Mouse (Mus musculus): ENCODE results near the gene D630023F18Rik. TPM values are rescaled to one million over a fixed set of nuclear protein-coding genes. Genes with fewer than 3 reads are reported as not detected.

D630023F18Rik gene
- polyA plus RNA-seq, 1 experiment from 2014 or later = 1.1 TPM

- H3K4me2 ChIP-seq (replicated peaks; ENCODE audit: low read depth, low read length) = no peak overlapping the region
Measured at GRCm38 (mm10) chr1:65147326-65147725, 24.3 kb upstream of the D630023F18Rik start.

GRCm38 (mm10) chr1:65146601-65147000, 23.6 kb upstream of the D630023F18Rik start:
- Histone ChIP-seq H3K4me1 (ENCODE audit: control insufficient read depth, insufficient read depth, low read length) (no peaks in the 10 kb centered on the region), H3K9me3 (ENCODE audit: control insufficient read depth, low read length) (0 out of 2 replicates have a peak, but pooled peaks cover 2% of the 10 kb centered on the region), H3K4me2 (replicated peaks; ENCODE audit: low read depth, low read length) (no peak overlapping the region), H3K9ac (ENCODE audit: low read depth, low read length) (no peak overlapping the region), H3K27me3 (ENCODE audit: control insufficient read depth, insufficient read depth, low read length) (no peaks in the 10 kb centered on the region), H3K36me3 (ENCODE audit: control insufficient read depth, insufficient read depth, low read length) (no peaks in the 10 kb centered on the region), H3K4me3 (ENCODE audit: low read length) (no peak overlapping the region), H3K27ac (ENCODE audit: low read depth, low read length) (no peak overlapping the region)
- no peak for ATAC-seq (ENCODE audit: low FRiP score, low TSS enrichment)
- 53% methylated on average over 2 of the region's 2 CpGs for WGBS

More at GRCm38 (mm10) chr1:65147326-65147725, 24.3 kb upstream of the D630023F18Rik start:
- Histone ChIP-seq H3K27me3 (ENCODE audit: control insufficient read depth, insufficient read depth, low read length) (no peaks in the 10 kb centered on the region), H3K9ac (ENCODE audit: low read depth, low read length) (no peak overlapping the region), H3K4me3 (ENCODE audit: low read length) (no peak overlapping the region), H3K9me3 (ENCODE audit: control insufficient read depth, low read length) (0 out of 2 replicates have a peak, but pooled peaks cover under 1% of the 10 kb centered on the region), H3K36me3 (ENCODE audit: control insufficient read depth, insufficient read depth, low read length) (no peaks in the 10 kb centered on the region), H3K4me1 (ENCODE audit: control insufficient read depth, insufficient read depth, low read length) (no peaks in the 10 kb centered on the region), H3K27ac (ENCODE audit: low read depth, low read length) (no peak overlapping the region)
- ATAC-seq (ENCODE audit: low FRiP score, low TSS enrichment) = no peak
- WGBS = 90% methylated on average over 5 of the region's 5 CpGs

GRCm38 (mm10) chr1:65144783-65145182, 21.8 kb upstream of the D630023F18Rik start:
- no peaks in the 10 kb centered on the region for H3K4me1 ChIP-seq (ENCODE audit: control insufficient read depth, insufficient read depth, low read length)
- H3K36me3 ChIP-seq (ENCODE audit: control insufficient read depth, insufficient read depth, low read length) = no peaks in the 10 kb centered on the region
- H3K9ac ChIP-seq (ENCODE audit: low read depth, low read length) = no peak overlapping the region
- WGBS = 71% methylated on average over 2 of the region's 2 CpGs
- H3K4me2 ChIP-seq (replicated peaks; ENCODE audit: low read depth, low read length) = no peak overlapping the region
- no peak for ATAC-seq (ENCODE audit: low FRiP score, low TSS enrichment)
- 0 out of 2 replicates have a peak, but pooled peaks cover 2% of the 10 kb centered on the region for H3K9me3 ChIP-seq (ENCODE audit: control insufficient read depth, low read length)
- H3K27ac ChIP-seq (ENCODE audit: low read depth, low read length) = no peak overlapping the region
- H3K4me3 ChIP-seq (ENCODE audit: low read length) = no peak overlapping the region
- no peaks in the 10 kb centered on the region for H3K27me3 ChIP-seq (ENCODE audit: control insufficient read depth, insufficient read depth, low read length)

DNA sequence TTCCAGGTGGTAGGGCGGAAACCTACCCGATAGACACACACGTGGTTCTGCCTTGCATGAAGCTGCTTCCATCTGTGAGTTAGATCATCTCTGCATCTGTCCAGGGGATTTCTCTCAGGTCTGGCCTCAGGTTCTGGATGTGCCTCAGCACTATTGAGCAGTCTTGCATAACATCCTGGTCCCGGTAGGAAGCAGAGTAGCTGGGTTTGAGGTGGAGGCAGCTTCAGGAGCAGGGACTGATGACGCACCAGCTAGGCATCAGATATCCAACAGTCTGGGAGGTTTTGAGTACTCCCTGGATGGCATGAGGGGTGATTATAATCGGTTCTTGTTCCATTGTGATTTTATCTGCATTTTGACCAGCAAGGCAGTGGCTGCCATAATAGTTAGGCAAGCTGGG, 14.5 kb upstream of the D630023F18Rik start:
- ATAC-seq (ENCODE audit: low FRiP score, low TSS enrichment) = no peak
- 71% methylated on average over 6 of the region's 6 CpGs for WGBS
- no peak overlapping the region for H3K4me2 ChIP-seq (replicated peaks; ENCODE audit: low read depth, low read length)
- H3K9ac ChIP-seq (ENCODE audit: low read depth, low read length) = no peak overlapping the region
- H3K27me3 ChIP-seq (ENCODE audit: control insufficient read depth, insufficient read depth, low read length) = no peaks in the 10 kb centered on the region
- H3K36me3 ChIP-seq (ENCODE audit: control insufficient read depth, insufficient read depth, low read length) = no peaks in the 10 kb centered on the region
- H3K9me3 ChIP-seq (ENCODE audit: control insufficient read depth, low read length) = 0 out of 2 replicates have a peak, but pooled peaks cover 2% of the 10 kb centered on the region
- no peak overlapping the region for H3K27ac ChIP-seq (ENCODE audit: low read depth, low read length)
- no peaks in the 10 kb centered on the region for H3K4me1 ChIP-seq (ENCODE audit: control insufficient read depth, insufficient read depth, low read length)
- no peak overlapping the region for H3K4me3 ChIP-seq (ENCODE audit: low read length)

DNA sequence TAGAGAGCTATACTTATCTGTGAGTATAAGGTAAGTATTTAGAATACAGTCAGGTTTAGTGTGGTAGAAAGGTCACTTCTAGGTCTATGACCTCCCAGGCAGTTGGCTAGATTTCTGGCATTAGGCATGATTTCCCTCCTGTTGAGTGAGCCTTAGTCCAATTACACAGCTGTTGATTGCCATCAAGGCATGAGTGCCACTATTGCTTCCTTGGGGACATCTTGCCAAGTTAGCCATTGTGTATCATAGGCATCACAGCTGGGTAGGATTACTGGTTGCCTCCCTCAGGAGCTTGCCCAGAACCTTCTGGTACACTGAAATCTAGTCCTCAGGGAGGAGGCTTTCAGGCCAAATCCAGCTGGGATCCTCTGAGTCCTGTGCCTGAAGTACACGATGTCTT, 9.8 kb upstream of the D630023F18Rik start:
- no peak for ATAC-seq (ENCODE audit: low FRiP score, low TSS enrichment)
- H3K36me3 ChIP-seq (ENCODE audit: control insufficient read depth, insufficient read depth, low read length) = no peaks in the 10 kb centered on the region
- no peak overlapping the region for H3K4me2 ChIP-seq (replicated peaks; ENCODE audit: low read depth, low read length)
- H3K9me3 ChIP-seq (ENCODE audit: control insufficient read depth, low read length) = no peaks in the 10 kb centered on the region
- no peak overlapping the region for H3K27ac ChIP-seq (ENCODE audit: low read depth, low read length)
- H3K4me1 ChIP-seq (ENCODE audit: control insufficient read depth, insufficient read depth, low read length) = no peaks in the 10 kb centered on the region
- no peak overlapping the region for H3K4me3 ChIP-seq (ENCODE audit: low read length)
- H3K27me3 ChIP-seq (ENCODE audit: control insufficient read depth, insufficient read depth, low read length) = no peaks in the 10 kb centered on the region
- WGBS = 93% methylated on average over 1 of the region's 1 CpGs
- H3K9ac ChIP-seq (ENCODE audit: low read depth, low read length) = no peak overlapping the region

GRCm38 (mm10) chr1:65131671-65132070, 8.7 kb upstream of the D630023F18Rik start:
- Histone ChIP-seq H3K36me3 (ENCODE audit: control insufficient read depth, insufficient read depth, low read length) (no peaks in the 10 kb centered on the region), H3K4me2 (replicated peaks; ENCODE audit: low read depth, low read length) (no peak overlapping the region), H3K27ac (ENCODE audit: low read depth, low read length) (no peak overlapping the region), H3K27me3 (ENCODE audit: control insufficient read depth, insufficient read depth, low read length) (no peaks in the 10 kb centered on the region), H3K4me1 (ENCODE audit: control insufficient read depth, insufficient read depth, low read length) (no peaks in the 10 kb centered on the region), H3K9ac (ENCODE audit: low read depth, low read length) (no peak overlapping the region), H3K9me3 (ENCODE audit: control insufficient read depth, low read length) (no peaks in the 10 kb centered on the region), H3K4me3 (ENCODE audit: low read length) (no peak overlapping the region)
- WGBS = 100% methylated on average over 1 of the region's 1 CpGs
- no peak for ATAC-seq (ENCODE audit: low FRiP score, low TSS enrichment)

DNA sequence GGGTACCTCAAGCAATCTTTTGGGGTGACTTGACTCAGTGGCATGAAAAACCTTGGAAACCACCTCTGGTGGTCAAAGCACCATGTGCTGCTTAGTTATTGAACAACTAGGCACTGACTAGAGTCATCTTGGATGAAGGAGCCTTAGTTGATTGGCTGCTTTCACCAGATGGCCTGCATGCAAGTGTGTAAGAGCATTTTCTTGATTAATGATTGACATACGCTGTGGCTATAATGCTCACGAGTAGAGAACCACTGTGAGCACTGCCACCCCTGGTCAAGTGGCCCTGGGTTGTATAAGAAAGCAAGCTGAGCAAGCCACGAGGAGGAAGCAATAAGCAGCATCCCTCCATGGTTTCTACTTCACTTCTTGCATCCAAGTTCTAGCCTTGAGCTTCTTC, 7.2 kb upstream of the D630023F18Rik start:
- Histone ChIP-seq H3K9ac (ENCODE audit: low read depth, low read length) (no peak overlapping the region), H3K36me3 (ENCODE audit: control insufficient read depth, insufficient read depth, low read length) (no peaks in the 10 kb centered on the region), H3K27ac (ENCODE audit: low read depth, low read length) (no peak overlapping the region), H3K9me3 (ENCODE audit: control insufficient read depth, low read length) (no peaks in the 10 kb centered on the region), H3K4me2 (replicated peaks; ENCODE audit: low read depth, low read length) (no peak overlapping the region), H3K27me3 (ENCODE audit: control insufficient read depth, insufficient read depth, low read length) (no peaks in the 10 kb centered on the region), H3K4me1 (ENCODE audit: control insufficient read depth, insufficient read depth, low read length) (no peaks in the 10 kb centered on the region), H3K4me3 (ENCODE audit: low read length) (no peak overlapping the region)
- WGBS = 73% methylated on average over 3 of the region's 3 CpGs
- peak; percentile 43; the same call in 1 of the 2 replicates for ATAC-seq (ENCODE audit: low FRiP score, low TSS enrichment)

DNA sequence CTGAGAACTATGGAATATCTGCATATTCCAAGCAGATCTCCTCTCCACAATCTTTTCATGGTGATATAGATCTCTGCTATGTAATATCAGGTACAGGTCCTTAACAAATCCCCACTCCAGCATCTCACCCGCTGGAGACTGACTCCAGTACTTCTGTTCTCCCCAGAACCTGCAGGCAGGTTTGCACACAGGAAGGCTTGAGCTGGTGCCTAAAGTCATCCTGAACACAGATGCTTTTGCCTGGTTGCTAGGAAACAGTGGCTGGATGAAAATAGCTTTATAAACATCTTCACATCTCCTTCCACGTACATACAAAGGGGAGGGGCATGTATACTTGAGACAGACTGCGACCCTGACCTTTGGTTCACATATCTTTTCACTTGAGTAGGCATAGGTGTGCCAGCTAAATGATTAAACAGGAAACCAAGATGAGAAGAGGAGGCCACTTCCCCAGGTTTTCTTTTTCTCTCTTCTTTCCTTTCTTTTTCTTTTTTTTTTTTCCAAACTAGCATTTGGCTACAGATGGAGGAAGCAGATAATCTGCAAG, 6.7 kb upstream of the D630023F18Rik start:
- no peak overlapping the region for H3K4me2 ChIP-seq (replicated peaks; ENCODE audit: low read depth, low read length)
- no peak for ATAC-seq (ENCODE audit: low FRiP score, low TSS enrichment)
- H3K4me1 ChIP-seq (ENCODE audit: control insufficient read depth, insufficient read depth, low read length) = no peaks in the 10 kb centered on the region
- no peak overlapping the region for H3K27ac ChIP-seq (ENCODE audit: low read depth, low read length)
- no peak overlapping the region for H3K9ac ChIP-seq (ENCODE audit: low read depth, low read length)
- no peaks in the 10 kb centered on the region for H3K36me3 ChIP-seq (ENCODE audit: control insufficient read depth, insufficient read depth, low read length)
- WGBS = 59% methylated on average over 3 of the region's 3 CpGs
- H3K4me3 ChIP-seq (ENCODE audit: low read length) = no peak overlapping the region
- H3K27me3 ChIP-seq (ENCODE audit: control insufficient read depth, insufficient read depth, low read length) = no peaks in the 10 kb centered on the region
- no peaks in the 10 kb centered on the region for H3K9me3 ChIP-seq (ENCODE audit: control insufficient read depth, low read length)

- Histone ChIP-seq H3K4me3 (ENCODE audit: low read length) (no peak within 1 kb of the TSS), H3K36me3 (ENCODE audit: control insufficient read depth, insufficient read depth, low read length) (no peaks in the 10 kb centered on the region), H3K27ac (ENCODE audit: low read depth, low read length) (no peak within 1 kb of the TSS), H3K4me2 (replicated peaks; ENCODE audit: low read depth, low read length) (no peak within 1 kb of the TSS), H3K27me3 (ENCODE audit: control insufficient read depth, insufficient read depth, low read length) (no peaks in the 10 kb centered on the region), H3K4me1 (ENCODE audit: control insufficient read depth, insufficient read depth, low read length) (no peaks in the 10 kb centered on the region), H3K9ac (ENCODE audit: low read depth, low read length) (no peak within 1 kb of the TSS), H3K9me3 (ENCODE audit: control insufficient read depth, low read length) (no peaks in the 10 kb centered on the region)
- no peak for ATAC-seq (ENCODE audit: low FRiP score, low TSS enrichment)
- WGBS = 88% methylated on average over 1 of the region's 1 CpGs
Measured at GRCm38 (mm10) chr1:65119438-65119837, 3.6 kb downstream of the D630023F18Rik start, which contains the start of gene Gm28845. Gene Gm28845, minus strand, starts transcription at chr1:65119558.

Measured in kidney, embryonic 14.5 days (tissue).